Mouse (Mus musculus) spleen, postnatal 4 days (tissue): ENCODE results near the gene Nup107.
A peak's percentile ranks its signal among the peaks of the same experiment; 100 is the strongest.
"Not testable (repeated sequence)": the region's sequence is repeated elsewhere in the genome, so short reads cannot be mapped to it uniquely, and the experiment has no call there.

Source experiments
- DNase-seq, 2 experiments: peaks; one replicate each; pipeline ENCODE4 v3.0.0; 2022; ENCODE audit warnings: low spot score in 2 of 2

Gene Nup107

GRCm38 (mm10) chr10:117737498-117737897 is 55.0 kb downstream of the Nup107 start:
- DNase-seq: not testable (repeated sequence)

- no peak for DNase-seq
Observed at GRCm38 (mm10) chr10:117737075-117737474, 55.4 kb downstream of the Nup107 start.

GRCm38 (mm10) chr10:117736573-117736972 is 55.9 kb downstream of the Nup107 start:
- no peak for DNase-seq

GRCm38 (mm10) chr10:117735396-117735795 is 57.1 kb downstream of the Nup107 start:
- not testable (repeated sequence) for DNase-seq

- not testable (repeated sequence) for DNase-seq
Observed at GRCm38 (mm10) chr10:117734104-117734852, 58.2 kb downstream of the Nup107 start.

- not testable (repeated sequence) for DNase-seq
Observed at GRCm38 (mm10) chr10:117733626-117734025, 58.9 kb downstream of the Nup107 start.

- no peak for DNase-seq
Observed at GRCm38 (mm10) chr10:117732962-117733592, 59.4 kb downstream of the Nup107 start.

- DNase-seq: peak in 1 of 2 experiments; percentile 54
Observed at GRCm38 (mm10) chr10:117732184-117732583, 60.3 kb downstream of the Nup107 start.

GRCm38 (mm10) chr10:117731244-117732101 is 61.0 kb downstream of the Nup107 start:
- DNase-seq: peak; percentile 62 to 73

GRCm38 (mm10) chr10:117730637-117731203 is 61.8 kb downstream of the Nup107 start:
- no peak for DNase-seq

- DNase-seq: no peak
Observed at GRCm38 (mm10) chr10:117730140-117730539, 62.4 kb downstream of the Nup107 start.

GRCm38 (mm10) chr10:117729139-117729814 is 63.2 kb downstream of the Nup107 start:
- DNase-seq: no peak

GRCm38 (mm10) chr10:117728574-117728973 is 63.9 kb downstream of the Nup107 start:
- no peak for DNase-seq

- no peak for DNase-seq
Observed at GRCm38 (mm10) chr10:117727518-117728110, 64.9 kb downstream of the Nup107 start.

- no peak for DNase-seq
Observed at GRCm38 (mm10) chr10:117726888-117727385, 65.6 kb downstream of the Nup107 start.

GRCm38 (mm10) chr10:117726350-117726749 is 66.2 kb downstream of the Nup107 start:
- DNase-seq: no peak

GRCm38 (mm10) chr10:117725671-117726070 is 66.8 kb downstream of the Nup107 start:
- DNase-seq: no peak

- DNase-seq: no peak
Observed at GRCm38 (mm10) chr10:117724804-117725361, 67.6 kb downstream of the Nup107 start.

- DNase-seq: no peak
Observed at GRCm38 (mm10) chr10:117724136-117724718, 68.3 kb downstream of the Nup107 start.
